Mouse (Mus musculus) limb, embryonic 14.5 days (tissue): Measurements from ENCODE around the gene Wwox. TPM values are rescaled to one million over a fixed set of nuclear protein-coding genes. Genes with fewer than 3 reads are reported as not detected.
A peak's percentile ranks its signal among the peaks of the same experiment; 100 is the strongest.

Source experiments
- ATAC-seq: fragments of 200-750 bp; cut with Nextera tagmentation; 2 replicates; pipeline ENCODE4 v1.8.0; 2017; ENCODE audit warnings: low read depth, moderate number of reproducible peaks, moderate TSS enrichment; ENCODE audit not compliant: low FRiP score
- DNase-seq: peaks from one replicate; pipeline ENCODE4 v3.0.0-alpha.2; 2015; ENCODE audit warnings: low spot score
- H3K27ac ChIP-seq: fragments of 300-500 bp; sonication (generic); replicated peaks from 2 replicates; pipeline ENCODE4 v1.5.1; 2014; ENCODE audit warnings: low read depth, mild to moderate bottlenecking, low read length, moderate library complexity, mixed read lengths
- H3K27me3 ChIP-seq: fragments of 300-500 bp; sonication (generic); 2 replicates; pipeline ENCODE4 v1.6.1; 2014; ENCODE audit warnings: low read length, mixed read lengths; ENCODE audit not compliant: control insufficient read depth, insufficient read depth
- H3K36me3 ChIP-seq: fragments of 300-500 bp; sonication (generic); 2 replicates; pipeline ENCODE4 v1.6.1; 2014; ENCODE audit warnings: mild to moderate bottlenecking, low read length, moderate library complexity, mixed read lengths; ENCODE audit not compliant: control insufficient read depth, insufficient read depth
- H3K4me1 ChIP-seq: fragments of 300-500 bp; sonication (generic); 2 replicates; pipeline ENCODE4 v1.6.1; 2014; ENCODE audit warnings: antibody characterized with exemption, low read length, mixed read lengths; ENCODE audit not compliant: control insufficient read depth, insufficient read depth
- H3K4me2 ChIP-seq: fragments of 300-500 bp; sonication (generic); replicated peaks from 2 replicates; pipeline ENCODE4 v1.6.1; 2014; ENCODE audit warnings: low read depth, mild to moderate bottlenecking, low read length, moderate library complexity; ENCODE audit not compliant: severe bottlenecking
- H3K4me3 ChIP-seq: fragments of 300-500 bp; sonication (generic); replicated peaks from 2 replicates; pipeline ENCODE4 v1.5.1; 2014; ENCODE audit warnings: low read length
- H3K9ac ChIP-seq: fragments of 300-500 bp; sonication (generic); 2 replicates; pipeline ENCODE4 v1.6.1; 2014; ENCODE audit warnings: mild to moderate bottlenecking, low read depth, low read length, moderate library complexity; ENCODE audit not compliant: severe bottlenecking
- H3K9me3 ChIP-seq: fragments of 300-500 bp; sonication (generic); 2 replicates; pipeline ENCODE4 v1.6.1; 2016; ENCODE audit warnings: low read length; ENCODE audit not compliant: control insufficient read depth
- POLR2A ChIP-seq: fragments of 200-500 bp; IDR thresholded peaks from 2 replicates; pipeline ENCODE4 v1.8.0; 2012; ENCODE audit warnings: inconsistent platforms, mild to moderate bottlenecking, moderate library complexity, borderline replicate concordance; ENCODE audit not compliant: insufficient read depth, insufficient read length; ENCODE audit errors: extremely low read depth
- WGBS: fragments of 180-500 bp; shearing (Covaris S2); extraction: QIAGEN DNeasy Blood & Tissue Kit; methylation state at CpG from one replicate; pipeline ENCODE4 v1.1.7; 2014; 5-methylcytosine and 5-hydroxymethylcytosine counted together
- polyA plus RNA-seq, 2 experiments: library from polyadenylated mRNA; depleted of rRNA in 1 of 2; stranded (reverse) in 1 of 2; unstranded in 1 of 2; fragments of >200 nt; fragmentation: Nextera tagmentation in 1 of 2; extraction: Ambion mirVana in 1 of 2; gene quantifications; 2 replicates each; pipeline versions ENCODE4 v1.2.1 to v1.2.3; 2012 to 2014

Gene Wwox
- polyA plus RNA-seq, 2 experiments, result 8.6 to 9.4 TPM

DNA sequence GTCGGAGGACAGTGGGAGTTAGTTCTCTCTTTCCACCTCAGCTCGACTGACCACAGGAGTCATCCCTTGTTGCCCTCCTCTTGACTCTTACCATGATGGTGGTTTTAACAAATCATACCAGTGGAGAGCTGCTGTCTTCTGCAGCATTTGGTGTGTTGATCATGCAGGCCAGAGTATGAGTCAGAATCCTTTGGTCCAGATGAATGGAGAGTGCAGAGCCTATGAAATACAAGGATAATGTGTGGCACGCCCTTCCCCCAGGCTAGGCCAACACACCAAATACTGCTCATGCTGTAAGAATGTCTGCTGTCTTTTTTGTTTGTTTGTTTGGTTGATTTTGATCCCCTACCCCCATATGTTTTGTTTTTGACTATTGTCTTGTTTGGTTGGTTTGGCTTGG lies 234.0 kb downstream of the Wwox start:
- H3K4me2 ChIP-seq, result no peak overlapping the region
- 88% methylated on average over 3 of the region's 3 CpGs for WGBS
- no peak overlapping the region for H3K4me3 ChIP-seq
- DNase-seq, result no peak
- no peak for ATAC-seq
- H3K9me3 ChIP-seq, result no peaks in the 10 kb centered on the region
- H3K27ac ChIP-seq, result no peak overlapping the region
- H3K4me1 ChIP-seq, result peaks cover 7% of the 10 kb centered on the region; the same call in 1 of the 2 replicates
- TF ChIP-seq POLR2A, result no peak
- H3K9ac ChIP-seq, result no peak overlapping the region
- no peaks in the 10 kb centered on the region for H3K27me3 ChIP-seq
- H3K36me3 ChIP-seq, result no peaks in the 10 kb centered on the region

DNA sequence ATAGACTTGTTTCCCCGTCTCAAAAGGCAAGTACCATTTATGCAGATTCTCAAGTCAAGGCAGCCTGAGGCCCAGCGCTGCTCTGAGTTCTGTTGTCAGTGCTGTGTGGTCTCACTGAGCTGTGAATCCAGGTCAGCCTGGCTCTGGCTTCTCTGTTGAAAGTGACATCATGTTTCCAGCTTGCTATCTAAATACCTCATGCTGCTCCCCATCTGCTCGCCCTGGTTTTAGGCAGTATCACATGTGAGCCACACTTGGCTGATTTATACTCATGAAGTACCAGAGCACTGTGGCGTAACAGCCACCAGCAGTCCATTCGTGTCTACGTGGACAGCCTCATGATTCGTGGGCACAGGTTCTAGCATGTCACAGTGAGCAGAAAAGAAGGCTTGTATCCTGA lies 235.7 kb downstream of the Wwox start:
- H3K9me3 ChIP-seq, result no peaks in the 10 kb centered on the region
- no peak for DNase-seq
- H3K4me3 ChIP-seq, result no peak overlapping the region
- no peak for TF ChIP-seq POLR2A
- no peaks in the 10 kb centered on the region for H3K27me3 ChIP-seq
- no peak overlapping the region for H3K4me2 ChIP-seq
- ATAC-seq, result no peak
- H3K4me1 ChIP-seq, result peaks cover 12% of the 10 kb centered on the region; the same call in 1 of the 2 replicates
- 80% methylated on average over 7 of the region's 7 CpGs for WGBS
- no peak overlapping the region for H3K9ac ChIP-seq
- H3K27ac ChIP-seq, result no peak overlapping the region
- H3K36me3 ChIP-seq, result no peaks in the 10 kb centered on the region

DNA sequence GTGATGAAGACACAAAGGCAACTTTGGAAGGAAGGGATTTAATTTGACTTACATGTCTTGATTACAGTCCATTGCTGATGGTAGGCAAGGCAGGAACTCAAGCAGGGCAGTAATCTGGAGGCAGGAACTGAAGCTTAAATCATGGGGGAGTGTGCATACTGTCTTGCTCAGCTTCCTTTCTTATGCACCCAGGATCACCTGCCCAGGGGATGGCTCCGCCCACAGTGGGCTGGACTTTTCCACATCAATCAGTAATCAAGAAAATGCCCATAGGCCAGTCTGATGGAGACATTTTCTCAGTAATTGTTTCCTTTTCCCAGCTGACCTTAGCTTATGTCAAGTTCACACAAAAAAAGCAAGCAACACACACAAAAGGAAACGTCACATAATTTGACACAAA lies 237.5 kb downstream of the Wwox start:
- Histone ChIP-seq H3K27me3 (no peaks in the 10 kb centered on the region), H3K9ac (no peak overlapping the region), H3K36me3 (no peaks in the 10 kb centered on the region), H3K27ac (no peak overlapping the region), H3K4me2 (no peak overlapping the region), H3K4me3 (no peak overlapping the region), H3K9me3 (no peaks in the 10 kb centered on the region), H3K4me1 (0 out of 2 replicates have a peak, but pooled peaks cover 8% of the 10 kb centered on the region)
- WGBS, result 82% methylated on average over 2 of the region's 2 CpGs
- no peak for TF ChIP-seq POLR2A
- ATAC-seq, result no peak
- DNase-seq, result no peak

DNA sequence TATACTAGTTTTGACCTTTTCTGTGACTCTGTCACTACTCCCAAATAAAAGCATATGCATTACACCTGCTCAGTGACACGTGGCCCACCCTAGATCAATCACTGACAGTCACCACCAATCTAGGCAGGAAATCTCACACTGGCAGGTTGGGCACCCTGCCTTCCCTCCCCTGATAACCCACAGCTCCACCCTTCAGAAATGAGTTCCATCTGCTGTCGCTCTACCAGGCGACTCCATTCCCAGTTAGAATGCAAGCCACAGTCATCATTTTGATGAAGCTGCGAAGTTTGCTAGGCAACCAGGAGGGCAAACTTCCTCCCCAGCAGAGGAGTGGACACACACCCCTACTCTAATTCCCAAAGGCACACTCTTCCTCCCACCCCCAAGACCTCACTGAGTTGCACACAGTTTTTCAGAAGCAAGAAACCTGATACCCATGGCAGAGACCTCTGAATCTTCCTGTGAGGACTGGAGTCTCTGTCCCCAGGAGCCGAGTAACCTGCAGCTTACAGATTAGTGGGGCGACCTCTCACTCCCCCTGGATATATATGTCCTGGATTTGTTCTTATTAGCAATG lies 238.2 kb downstream of the Wwox start:
- no peaks in the 10 kb centered on the region for H3K27me3 ChIP-seq
- H3K4me3 ChIP-seq, result no peak overlapping the region
- H3K27ac ChIP-seq, result no peak overlapping the region
- no peak for DNase-seq
- no peaks in the 10 kb centered on the region for H3K9me3 ChIP-seq
- 0 out of 2 replicates have a peak, but pooled peaks cover 8% of the 10 kb centered on the region for H3K4me1 ChIP-seq
- no peak overlapping the region for H3K9ac ChIP-seq
- H3K4me2 ChIP-seq, result no peak overlapping the region
- TF ChIP-seq POLR2A, result no peak
- no peaks in the 10 kb centered on the region for H3K36me3 ChIP-seq
- ATAC-seq, result no peak
- whole genome bisulfite sequencing, result 21% methylated on average over 6 of the region's 6 CpGs

DNA sequence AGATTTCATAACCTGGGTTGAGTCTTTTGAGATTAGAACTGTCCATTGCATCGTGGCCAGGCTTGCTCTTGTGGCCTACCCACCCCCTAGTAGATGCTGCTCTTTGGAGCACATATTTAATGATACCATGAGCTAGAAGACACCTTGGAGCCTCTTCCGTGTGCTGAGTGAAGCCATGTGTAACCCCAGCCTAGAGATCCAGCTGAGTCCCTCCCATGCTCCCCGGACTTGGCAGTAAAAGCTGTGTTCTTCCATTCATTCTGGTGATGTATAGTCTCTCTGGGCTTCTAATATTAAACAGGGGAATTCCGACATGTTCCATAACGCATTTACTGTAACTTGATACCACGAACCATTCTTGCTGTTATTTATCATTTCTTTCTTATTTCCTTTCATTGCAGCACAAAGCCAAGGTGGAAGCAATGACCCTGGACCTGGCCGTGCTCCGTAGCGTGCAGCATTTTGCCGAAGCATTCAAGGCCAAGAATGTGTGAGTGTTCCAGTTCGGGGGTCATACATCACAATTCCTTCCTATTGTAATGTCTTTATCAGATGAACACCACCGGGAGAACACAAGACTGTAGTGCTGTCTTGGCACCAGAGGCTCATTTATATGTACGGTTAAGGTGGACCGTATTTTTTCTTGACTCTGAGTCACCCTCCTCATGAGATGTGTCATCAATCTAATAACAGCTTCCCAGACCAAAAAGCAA lies 240.1 kb downstream of the Wwox start:
- Histone ChIP-seq H3K27ac (no peak overlapping the region), H3K4me3 (no peak overlapping the region), H3K4me1 (0 out of 2 replicates have a peak, but pooled peaks cover 8% of the 10 kb centered on the region), H3K4me2 (no peak overlapping the region), H3K9ac (no peak overlapping the region), H3K9me3 (no peaks in the 10 kb centered on the region), H3K27me3 (no peaks in the 10 kb centered on the region), H3K36me3 (no peaks in the 10 kb centered on the region)
- WGBS, result 56% methylated on average over 14 of the region's 14 CpGs
- no peak for TF ChIP-seq POLR2A
- ATAC-seq (peak; percentile 71), DNase-seq (peak; percentile 64)
